Mouse (Mus musculus): ENCODE results near the gene Sowaha.

GRCm38 (mm10) chr11:53518759-53519158, 38.7 kb upstream of the Sowaha start:
- TF ChIP-seq CTCF (IDR thresholded peaks at IDR 0.05; ENCODE audit: low read depth) (no peak), EP300 (IDR thresholded peaks at IDR 0.05; ENCODE audit: low read depth) (no peak; the same call in 1 of the 2 replicates)
